Mouse (Mus musculus) c-Kit-positive CD71-negative TER-119-negative erythroid progenitor cells, embryonic 14.5 days (primary cell): ENCODE data around the gene Gm15294.

ENCODE experiments used
- DNase-seq: peaks from one replicate; pipeline ENCODE4 v3.0.0-alpha.2; 2013; ENCODE audit warnings: low read depth

Gene Gm15294

GRCm38 (mm10) chrX:141875135-141875534 lies at the start of gene Gm15294:
Gene Gm15294 (minus strand): TSS chrX:141875235.
- no peak for DNase-seq

- no peak for DNase-seq
These were observed 9.5 kb upstream of the Gm15294 start for GRCm38 (mm10) chrX:141884336-141885048.

GRCm38 (mm10) chrX:141874024-141874423 lies 1.0 kb downstream of the Gm15294 start:
- DNase-seq: no peak

GRCm38 (mm10) chrX:141873597-141873996 lies 1.4 kb downstream of the Gm15294 start:
- no peak for DNase-seq

GRCm38 (mm10) chrX:141855684-141856396 lies 19.2 kb downstream of the Gm15294 start:
- DNase-seq: no peak
